Mouse (Mus musculus) Patski (cell line): Measurements from ENCODE around the gene Thap7. TPM values are rescaled to one million over a fixed set of nuclear protein-coding genes. Genes with fewer than 3 reads are reported as not detected.
"Not testable (repeated sequence)": the region's sequence is repeated elsewhere in the genome, so short reads cannot be mapped to it uniquely, and the experiment has no call there.

Source experiments
- ATAC-seq: fragments of 100-300 bp; one replicate; pipeline ENCODE4 v1.8.0; 2021
- CTCF ChIA-PET: fragments of 350-600 bp; sonication (Branson Sonifier 250); formaldehyde crosslinking; loops from one replicate; lab custom pipeline; 2022; ENCODE audit warnings: inconsistent platforms; lab: Charles Lee
- POLR2A ChIA-PET: fragments of 350-600 bp; sonication (Branson Sonifier 250); formaldehyde crosslinking; loops from one replicate; lab custom pipeline; 2022; ENCODE audit warnings: antibody characterized with exemption, inconsistent platforms; lab: Charles Lee
- DNase-seq: peaks from one replicate; pipeline ENCODE4 v3.0.0-alpha.2; 2011; ENCODE audit warnings: low read depth, low spot score
- H3K27me3 ChIP-seq: fragments of 371-371 bp; one replicate; pipeline ENCODE4 v1.5.1; 2021
- CTCF ChIP-seq: fragments of 100-300 bp; IDR thresholded peaks from one replicate; pipeline ENCODE4 v1.5.1; 2021
- in situ Hi-C: fragments of 300-500 bp; cut with MboI; formaldehyde crosslinking; loops from 3 replicates; pipeline ENCODE4 v1.11.1; 2018; ENCODE audit warnings: low pct_unique_long_range_greater_than_20kb, mixed read lengths
- polyA plus RNA-seq: library from polyadenylated mRNA; unstranded; gene quantifications from one replicate; pipeline ENCODE4 v1.2.3, GENCODE M21; 2021

The Thap7 gene
- polyA plus RNA-seq, 1 experiment from 2014 or later, result 40.6 TPM

- in situ Hi-C loops, result no loop called here
- no peak for DNase-seq
- H3K27me3 ChIP-seq, result no peaks in the 10 kb centered on the region
- ChIA-PET POLR2A (interaction anchor here (2.7 kb wide), 1 partner anchor 19 kb away, joined by 10 read pairs; the partner anchor contains the start of gene Thap7), CTCF (interaction anchor here (1.0 to 1.1 kb wide), 2 partner anchors 8 to 37 kb away, joined by 3 to 5 read pairs; no protein-coding TSS in a partner anchor)
- ATAC-seq, result no peak
- no peak for TF ChIP-seq CTCF
Measured at GRCm38 (mm10) chr16:17510686-17511085, 20.2 kb downstream of the Thap7 start.

- POLR2A ChIA-PET, result interaction anchor here (2.7 kb wide), 1 partner anchor 20 kb away, joined by 10 read pairs; the partner anchor contains the start of gene Thap7
- DNase-seq (no peak), ATAC-seq (no peak)
- in situ Hi-C loops, result no loop called here
- CTCF ChIA-PET, result interaction anchor here (1.0 to 3.9 kb wide), 3 partner anchors 8 to 36 kb away, joined by 3 to 23 read pairs (median 5); no protein-coding TSS in a partner anchor
- no peak for TF ChIP-seq CTCF
- no peaks in the 10 kb centered on the region for H3K27me3 ChIP-seq
Measured at GRCm38 (mm10) chr16:17510143-17510542, 20.8 kb downstream of the Thap7 start.

GRCm38 (mm10) chr16:17509240-17509597, 21.7 kb downstream of the Thap7 start:
- no peak for DNase-seq
- POLR2A ChIA-PET, result interaction anchor here (1.0 to 2.7 kb wide), 3 partner anchors 10 to 21 kb away, joined by 3 to 10 read pairs (median 4); partner anchors contain the start of gene Thap7
- TF ChIP-seq CTCF, result no peak
- CTCF ChIA-PET, result interaction anchor here (1.3 to 3.9 kb wide), 3 partner anchors 10 to 36 kb away, joined by 3 to 23 read pairs (median 4); no protein-coding TSS in a partner anchor
- in situ Hi-C loops, result no loop called here
- ATAC-seq, result no peak
- no peaks in the 10 kb centered on the region for H3K27me3 ChIP-seq

- ATAC-seq (peak; percentile 94), DNase-seq (no peak)
- in situ Hi-C loops, result no loop called here
- POLR2A ChIA-PET, result interaction anchor here (1.0 to 2.7 kb wide), 3 partner anchors 10 to 21 kb away, joined by 3 to 10 read pairs (median 4); partner anchors contain the start of gene Thap7
- no peaks in the 10 kb centered on the region for H3K27me3 ChIP-seq
- TF ChIP-seq CTCF, result no peak
- CTCF ChIA-PET, result interaction anchor here (1.3 to 3.9 kb wide), 3 partner anchors 9 to 35 kb away, joined by 3 to 23 read pairs (median 4); no protein-coding TSS in a partner anchor
Measured at GRCm38 (mm10) chr16:17508546-17509239, 22.2 kb downstream of the Thap7 start, which contains the start of gene Lztr1. Gene Lztr1 (plus strand): TSS chr16:17508688.

- CTCF ChIA-PET, result interaction anchor here (0.8 to 3.9 kb wide), 3 partner anchors 9 to 34 kb away, joined by 3 to 23 read pairs (median 4); no protein-coding TSS in a partner anchor
- POLR2A ChIA-PET, result interaction anchor here (1.2 to 2.7 kb wide), 2 partner anchors 12 to 22 kb away, joined by 6 to 10 read pairs; partner anchors contain the start of gene Thap7
- DNase-seq, ATAC-seq, in situ Hi-C loops, H3K27me3 ChIP-seq: not testable (repeated sequence)
Measured at GRCm38 (mm10) chr16:17508031-17508430, 22.9 kb downstream of the Thap7 start.

- POLR2A ChIA-PET, result interaction anchor here (1.2 kb wide), 1 partner anchor 11 kb away, joined by 6 read pairs; no protein-coding TSS in a partner anchor
- no peak for TF ChIP-seq CTCF
- CTCF ChIA-PET, result interaction anchor here (0.8 to 3.9 kb wide), 3 partner anchors 8 to 47 kb away, joined by 3 to 23 read pairs (median 4); no protein-coding TSS in a partner anchor
- H3K27me3 ChIP-seq, result no peaks in the 10 kb centered on the region
- no peak for ATAC-seq
- in situ Hi-C loops, result no loop called here
- no peak for DNase-seq
Measured at GRCm38 (mm10) chr16:17507018-17507552, 23.9 kb downstream of the Thap7 start.

- CTCF ChIA-PET, result no interaction called here
- in situ Hi-C loops, result no loop called here
- POLR2A ChIA-PET, result no interaction called here
Measured at GRCm38 (mm10) chr16:17502681-17503080, 28.3 kb downstream of the Thap7 start.

GRCm38 (mm10) chr16:17499249-17499883, 31.6 kb downstream of the Thap7 start:
- CTCF ChIA-PET, result interaction anchor here (1.0 to 1.4 kb wide), 5 partner anchors 8 to 38 kb away, joined by 3 to 4 read pairs (median 3); partner anchors contain the start of gene Lztr1
- in situ Hi-C loops, result no loop called here
- no peak for ATAC-seq
- no peak for TF ChIP-seq CTCF
- POLR2A ChIA-PET, result no interaction called here
- DNase-seq, result no peak
- no peaks in the 10 kb centered on the region for H3K27me3 ChIP-seq

More at GRCm38 (mm10) chr16:17502681-17503080, 28.3 kb downstream of the Thap7 start:
- H3K27me3 ChIP-seq, result no peaks in the 10 kb centered on the region
- no peak for TF ChIP-seq CTCF
- ATAC-seq, result no peak
- no peak for DNase-seq

- CTCF ChIA-PET, result interaction anchor here (0.6 to 1.6 kb wide), 3 partner anchors 9 to 32 kb away, joined by 4 to 5 read pairs (median 4); no protein-coding TSS in a partner anchor
- no peak for TF ChIP-seq CTCF
- in situ Hi-C loops, result no loop called here
- DNase-seq, result peak; percentile 49
- no peaks in the 10 kb centered on the region for H3K27me3 ChIP-seq
- POLR2A ChIA-PET, result interaction anchor here (2.2 kb wide), 1 partner anchor 11 kb away, joined by 6 read pairs; no protein-coding TSS in a partner anchor
- ATAC-seq, result no peak
Measured at GRCm38 (mm10) chr16:17496499-17497305, 34.2 kb downstream of the Thap7 start.
